Mouse (Mus musculus): ENCODE data around the gene Grsf1.

The Grsf1 gene

GRCm38 (mm10) chr5:88688583-88689187 lies 12.7 kb upstream of the Grsf1 start:
- DNase-seq (ENCODE audit: low read depth in 2 of 2, low spot score in 2 of 2): no peak

GRCm38 (mm10) chr5:88687996-88688406 lies 12.0 kb upstream of the Grsf1 start:
- DNase-seq (ENCODE audit: low read depth in 2 of 2, low spot score in 2 of 2): no peak

GRCm38 (mm10) chr5:88685745-88686299 lies 9.9 kb upstream of the Grsf1 start:
- DNase-seq (ENCODE audit: low read depth in 2 of 2, low spot score in 2 of 2): no peak

GRCm38 (mm10) chr5:88685306-88685705 lies 9.3 kb upstream of the Grsf1 start:
- no peak for DNase-seq (ENCODE audit: low read depth in 2 of 2, low spot score in 2 of 2)

- no peak for DNase-seq (ENCODE audit: low read depth in 2 of 2, low spot score in 2 of 2)
Measured at GRCm38 (mm10) chr5:88684226-88684625, 8.3 kb upstream of the Grsf1 start.

GRCm38 (mm10) chr5:88683706-88684105 lies 7.7 kb upstream of the Grsf1 start:
- DNase-seq (ENCODE audit: low read depth in 2 of 2, low spot score in 2 of 2): no peak

GRCm38 (mm10) chr5:88680567-88680966 lies 4.6 kb upstream of the Grsf1 start:
- DNase-seq (ENCODE audit: low read depth in 2 of 2, low spot score in 2 of 2): no peak

GRCm38 (mm10) chr5:88679341-88679740 lies 3.4 kb upstream of the Grsf1 start:
- no peak for DNase-seq (ENCODE audit: low read depth in 2 of 2, low spot score in 2 of 2)

GRCm38 (mm10) chr5:88678929-88679328 lies 3.0 kb upstream of the Grsf1 start:
- no peak for DNase-seq (ENCODE audit: low read depth in 2 of 2, low spot score in 2 of 2)

GRCm38 (mm10) chr5:88674703-88675442 lies 1.1 kb downstream of the Grsf1 start:
- DNase-seq (ENCODE audit: low read depth in 2 of 2, low spot score in 2 of 2): no peak

- DNase-seq (ENCODE audit: low read depth in 2 of 2, low spot score in 2 of 2): no peak
Measured at GRCm38 (mm10) chr5:88663875-88664274, 12.1 kb downstream of the Grsf1 start.

GRCm38 (mm10) chr5:88663151-88663550 lies 12.8 kb downstream of the Grsf1 start:
- no peak for DNase-seq (ENCODE audit: low read depth in 2 of 2, low spot score in 2 of 2)

- DNase-seq (ENCODE audit: low read depth in 2 of 2, low spot score in 2 of 2): no peak
Measured at GRCm38 (mm10) chr5:88657868-88658267, 18.1 kb downstream of the Grsf1 start.

GRCm38 (mm10) chr5:88652589-88652988 lies 23.4 kb downstream of the Grsf1 start:
- DNase-seq (ENCODE audit: low read depth in 2 of 2, low spot score in 2 of 2): no peak

- no peak for DNase-seq (ENCODE audit: low read depth in 2 of 2, low spot score in 2 of 2)
Measured at GRCm38 (mm10) chr5:88649250-88650173, 26.5 kb downstream of the Grsf1 start.

- no peak for DNase-seq (ENCODE audit: low read depth in 2 of 2, low spot score in 2 of 2)
Measured at GRCm38 (mm10) chr5:88645405-88645804, 30.6 kb downstream of the Grsf1 start.

GRCm38 (mm10) chr5:88644901-88645300 lies 31.1 kb downstream of the Grsf1 start:
- DNase-seq (ENCODE audit: low read depth in 2 of 2, low spot score in 2 of 2): no peak

- no peak for DNase-seq (ENCODE audit: low read depth in 2 of 2, low spot score in 2 of 2)
Measured at GRCm38 (mm10) chr5:88643491-88643890, 32.5 kb downstream of the Grsf1 start.

- DNase-seq (ENCODE audit: low read depth in 2 of 2, low spot score in 2 of 2): no peak
Measured at GRCm38 (mm10) chr5:88642786-88643185, 33.2 kb downstream of the Grsf1 start.

GRCm38 (mm10) chr5:88634076-88634475 lies 41.9 kb downstream of the Grsf1 start:
- no peak for DNase-seq (ENCODE audit: low read depth in 2 of 2, low spot score in 2 of 2)

- no peak for DNase-seq (ENCODE audit: low read depth in 2 of 2, low spot score in 2 of 2)
Measured at GRCm38 (mm10) chr5:88632463-88632862, 43.5 kb downstream of the Grsf1 start.

All from CD8-positive naive resting alpha-beta T cell, adult 2 months (primary cell).